Mouse (Mus musculus) forelimb bud, embryonic 11.5 days (tissue): Measurements from ENCODE around the gene Synpr.

Experiments used
- DNase-seq: peaks from one replicate; pipeline ENCODE4 v3.0.0-alpha.2; 2012; ENCODE audit warnings: low read depth, low spot score

The Synpr gene

GRCm38 (mm10) chr14:13354154-13354553, 69.6 kb downstream of the Synpr start:
- peak; percentile 42 for DNase-seq

- peak; percentile 86 for DNase-seq
These were observed 71.2 kb downstream of the Synpr start for GRCm38 (mm10) chr14:13355569-13356362.

GRCm38 (mm10) chr14:13357101-13357667, 72.6 kb downstream of the Synpr start:
- no peak for DNase-seq

GRCm38 (mm10) chr14:13358037-13358436, 73.5 kb downstream of the Synpr start:
- DNase-seq = no peak

- no peak for DNase-seq
These were observed 76.6 kb downstream of the Synpr start for GRCm38 (mm10) chr14:13361184-13361583.

- DNase-seq = no peak
These were observed 77.1 kb downstream of the Synpr start for GRCm38 (mm10) chr14:13361642-13362041.

- DNase-seq = no peak
These were observed 83.7 kb downstream of the Synpr start for GRCm38 (mm10) chr14:13368309-13368708.

- DNase-seq = no peak
These were observed 104.5 kb downstream of the Synpr start for GRCm38 (mm10) chr14:13389081-13389480.

- no peak for DNase-seq
These were observed 105.4 kb downstream of the Synpr start for GRCm38 (mm10) chr14:13389954-13390353.

- no peak for DNase-seq
These were observed 114.8 kb downstream of the Synpr start for GRCm38 (mm10) chr14:13399226-13400020.

- no peak for DNase-seq
These were observed 127.1 kb downstream of the Synpr start for GRCm38 (mm10) chr14:13411636-13412035.

GRCm38 (mm10) chr14:13440723-13441122, 156.1 kb downstream of the Synpr start:
- no peak for DNase-seq

- DNase-seq = no peak
These were observed 160.3 kb downstream of the Synpr start for GRCm38 (mm10) chr14:13444908-13445307.

GRCm38 (mm10) chr14:13453461-13454204, 169.1 kb downstream of the Synpr start:
- no peak for DNase-seq

GRCm38 (mm10) chr14:13454991-13455390, 170.4 kb downstream of the Synpr start:
- DNase-seq = no peak

GRCm38 (mm10) chr14:13459333-13459732, 174.8 kb downstream of the Synpr start:
- DNase-seq = no peak

- no peak for DNase-seq
These were observed 184.6 kb downstream of the Synpr start for GRCm38 (mm10) chr14:13469211-13469610.

- no peak for DNase-seq
These were observed 193.2 kb downstream of the Synpr start for GRCm38 (mm10) chr14:13477821-13478220.

GRCm38 (mm10) chr14:13505355-13505754, 220.8 kb downstream of the Synpr start:
- peak; percentile 55 for DNase-seq

GRCm38 (mm10) chr14:13518608-13519139, 234.1 kb downstream of the Synpr start:
- no peak for DNase-seq

GRCm38 (mm10) chr14:13519239-13520011, 234.8 kb downstream of the Synpr start:
- no peak for DNase-seq
